Mouse (Mus musculus): ENCODE measurements around the gene Tmem8. TPM values are rescaled to one million over a fixed set of nuclear protein-coding genes. Genes with fewer than 3 reads are reported as not detected.

Tmem8 gene
- total RNA-seq, 2 experiments from 2014 or later, result 2.5 to 3.1 TPM

- no peak for DNase-seq (ENCODE audit: low spot score)
- intact Hi-C loops (cut with DNase I), result no loop called here
Measured at GRCm38 (mm10) chr17:26137106-26137750, 24.1 kb downstream of the Tmem8 start.

- intact Hi-C loops (cut with DNase I), result loop anchor here (1.0 to 2.0 kb wide), 2 partner anchors 14 to 105 kb away; partner anchors contain the start of gene Mrpl28
- no peak for DNase-seq (ENCODE audit: low spot score)
Measured at GRCm38 (mm10) chr17:26137751-26138130, 24.6 kb downstream of the Tmem8 start.

GRCm38 (mm10) chr17:26138239-26138836 is 25.2 kb downstream of the Tmem8 start, which contains the start of gene Axin1:
Gene Axin1 (plus strand): TSS chr17:26138688.
- intact Hi-C loops (cut with DNase I), result loop anchor here (1.0 to 2.0 kb wide), 2 partner anchors 15 to 104 kb away; partner anchors contain the start of gene Mrpl28
- DNase-seq (ENCODE audit: low spot score), result peak; percentile 86

GRCm38 (mm10) chr17:26138901-26139381 is 25.8 kb downstream of the Tmem8 start:
- intact Hi-C loops (cut with DNase I), result loop anchor here (1.0 to 2.0 kb wide), 2 partner anchors 16 to 104 kb away; partner anchors contain the start of gene Mrpl28
- DNase-seq (ENCODE audit: low spot score), result no peak

- no peak for DNase-seq (ENCODE audit: low spot score)
- intact Hi-C loops (cut with DNase I), result no loop called here
Measured at GRCm38 (mm10) chr17:26142796-26143195, 29.7 kb downstream of the Tmem8 start.

- intact Hi-C loops (cut with DNase I), result no loop called here
- DNase-seq (ENCODE audit: low spot score), result no peak
Measured at GRCm38 (mm10) chr17:26143386-26143785, 30.3 kb downstream of the Tmem8 start.

- intact Hi-C loops (cut with DNase I), result no loop called here
Measured at GRCm38 (mm10) chr17:26149056-26149455, 36.0 kb downstream of the Tmem8 start.

GRCm38 (mm10) chr17:26151886-26152630 is 39.0 kb downstream of the Tmem8 start:
- no peak for DNase-seq (ENCODE audit: low spot score)
- intact Hi-C loops (cut with DNase I), result no loop called here

More at GRCm38 (mm10) chr17:26149056-26149455, 36.0 kb downstream of the Tmem8 start:
- DNase-seq (ENCODE audit: low spot score), result no peak

GRCm38 (mm10) chr17:26162736-26163135 is 49.6 kb downstream of the Tmem8 start:
- intact Hi-C loops (cut with DNase I), result no loop called here

GRCm38 (mm10) chr17:26168039-26168438 is 54.9 kb downstream of the Tmem8 start:
- intact Hi-C loops (cut with DNase I), result no loop called here
- DNase-seq (ENCODE audit: low spot score), result no peak

More at GRCm38 (mm10) chr17:26162736-26163135, 49.6 kb downstream of the Tmem8 start:
- no peak for DNase-seq (ENCODE audit: low spot score)

Other genes starting within 250 kb of the Tmem8 start
- 100 to 1,000 TPM; 261 to 270 TPM for gene Mcrip2, start 244.5 kb upstream of the Tmem8 start, total RNA-seq (2021)
- gene Mettl26, start 238.2 kb upstream of the Tmem8 start, total RNA-seq (2021), result 10 to 100 TPM; 13.6 to 14.4 TPM
- under 1 TPM; 0.45 to 0.75 TPM for gene Wfikkn1, start 232.4 kb upstream of the Tmem8 start, total RNA-seq (2021)
- gene Rab40c, start 193.6 kb upstream of the Tmem8 start, total RNA-seq (2021), result 10 to 100 TPM; 17.0 to 17.4 TPM
- 10 to 100 TPM; 49.0 to 55.6 TPM for gene Pigq, start 168.4 kb upstream of the Tmem8 start, total RNA-seq (2021)
- gene Nhlrc4, start 168.3 kb upstream of the Tmem8 start, total RNA-seq (2021), result not detected
- under 1 TPM; 0.17 to 0.18 TPM for gene A930017K11Rik, start 160.7 kb upstream of the Tmem8 start, total RNA-seq (2021)
- gene Capn15, start 127.5 kb upstream of the Tmem8 start, total RNA-seq (2021), result 1 to 10 TPM; 7.1 to 7.8 TPM
- gene Rab11fip3, start 43.7 kb upstream of the Tmem8 start, total RNA-seq (2021), result 10 to 100 TPM; 28.0 to 30.2 TPM
- gene Decr2, start 23.0 kb upstream of the Tmem8 start, total RNA-seq (2021), result 10 to 100 TPM; 11.0 to 11.7 TPM
- gene Nme4, start 17.7 kb upstream of the Tmem8 start, total RNA-seq (2021), result 1 to 10 TPM; 3.2 to 3.6 TPM
- 100 to 1,000 TPM; 130 to 133 TPM for gene Mrpl28, start 10.2 kb downstream of the Tmem8 start, total RNA-seq (2021)
- 10 to 100 TPM; 14.0 to 16.0 TPM for gene Axin1, start 25.4 kb downstream of the Tmem8 start, total RNA-seq (2021)
- gene Pdia2, start 85.8 kb downstream of the Tmem8 start, total RNA-seq (2021), result not detected
- gene Rgs11, start 89.7 kb downstream of the Tmem8 start, total RNA-seq (2021), result under 1 TPM; 0.29 to 0.73 TPM
- under 1 TPM in 1 of 2 experiments, not detected in 1; 0.42 TPM for gene Arhgdig, start 94.5 kb downstream of the Tmem8 start, total RNA-seq (2021)
- gene Fam234a, start 130.9 kb downstream of the Tmem8 start, total RNA-seq (2021), result 100 to 1,000 TPM; 113 to 123 TPM
- 10 to 100 TPM; 15.3 to 18.2 TPM for gene Luc7l, start 139.6 kb downstream of the Tmem8 start, total RNA-seq (2021)